Mouse (Mus musculus) midbrain, embryonic 12.5 days (tissue): Measurements from ENCODE around the gene Rnf212b. TPM values are rescaled to one million over a fixed set of nuclear protein-coding genes. Genes with fewer than 3 reads are reported as not detected.
"Not testable (repeated sequence)": the region's sequence is repeated elsewhere in the genome, so short reads cannot be mapped to it uniquely, and the experiment has no call there.

ENCODE experiments used
- ATAC-seq: fragments of 200-750 bp; cut with Nextera tagmentation; 2 replicates; pipeline ENCODE4 v1.8.0; 2017; ENCODE audit warnings: low read depth, moderate TSS enrichment, moderate library complexity; ENCODE audit not compliant: low FRiP score
- H3K27ac ChIP-seq: fragments of 300-500 bp; sonication (generic); replicated peaks from 2 replicates; pipeline ENCODE4 v1.5.1; 2016; ENCODE audit warnings: mild to moderate bottlenecking
- H3K27me3 ChIP-seq: fragments of 300-500 bp; sonication (generic); 2 replicates; pipeline ENCODE4 v1.6.1; 2016; ENCODE audit warnings: mild to moderate bottlenecking
- H3K36me3 ChIP-seq: fragments of 300-500 bp; sonication (generic); 2 replicates; pipeline ENCODE4 v1.6.1; 2016
- H3K4me1 ChIP-seq: fragments of 300-500 bp; sonication (generic); 2 replicates; pipeline ENCODE4 v1.6.1; 2016
- H3K4me2 ChIP-seq: fragments of 300-500 bp; sonication (generic); replicated peaks from 2 replicates; pipeline ENCODE4 v1.6.1; 2016; ENCODE audit warnings: mild to moderate bottlenecking, moderate library complexity
- H3K4me3 ChIP-seq: fragments of 300-500 bp; sonication (generic); 2 replicates; pipeline ENCODE4 v1.5.1; 2016; ENCODE audit warnings: mild to moderate bottlenecking
- H3K9ac ChIP-seq: fragments of 300-500 bp; sonication (generic); replicated peaks from 2 replicates; pipeline ENCODE4 v1.6.1; 2016; ENCODE audit warnings: mild to moderate bottlenecking, moderate library complexity
- H3K9me3 ChIP-seq: fragments of 300-500 bp; sonication (generic); 2 replicates; pipeline ENCODE4 v1.6.1; 2016; ENCODE audit warnings: mild to moderate bottlenecking
- WGBS: fragments of 180-500 bp; shearing (Covaris S2); methylation state at CpG from one replicate; pipeline ENCODE4 v1.1.7; 2016; 5-methylcytosine and 5-hydroxymethylcytosine counted together
- polyA plus RNA-seq: library from polyadenylated mRNA; unstranded; fragments of >200 nt; fragmentation: Nextera tagmentation; extraction: Ambion mirVana; gene quantifications from 2 replicates; pipeline ENCODE4 v1.2.1, GENCODE M21; 2016

The Rnf212b gene
- polyA plus RNA-seq = not detected in 2 replicates

DNA sequence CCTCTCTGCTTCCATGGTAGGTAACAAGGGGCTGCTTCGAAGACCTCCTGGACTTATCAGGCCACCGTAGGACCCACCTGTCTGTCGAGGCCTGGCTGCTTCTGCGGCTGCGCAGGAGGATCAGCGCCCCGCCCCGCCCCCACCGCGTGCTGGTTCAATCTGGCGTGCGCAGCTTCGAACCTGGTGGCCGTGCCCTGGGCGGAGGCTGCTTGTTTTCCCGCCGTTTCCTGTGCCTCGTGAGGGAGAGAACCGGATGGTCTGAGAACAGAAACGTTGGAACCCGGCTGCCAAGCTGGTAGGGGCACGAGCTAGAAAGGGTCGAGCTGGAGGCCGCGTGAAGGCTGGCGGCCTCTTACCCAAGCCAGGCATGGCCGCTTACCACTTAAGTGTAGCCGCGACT, at the start of gene Rnf212b:
Gene Rnf212b, plus strand, starts transcription at position 151 of the 400 bp plus-strand sequence.
- 86% methylated on average over 29 of the region's 29 CpGs for WGBS
- Histone ChIP-seq H3K27ac (no peak within 1 kb of the TSS), H3K4me2 (no peak within 1 kb of the TSS), H3K27me3 (no peaks in the 10 kb centered on the region), H3K9ac (no peak within 1 kb of the TSS), H3K36me3 (no peaks in the 10 kb centered on the region), H3K4me1 (no peaks in the 10 kb centered on the region), H3K9me3 (no peaks in the 10 kb centered on the region), H3K4me3 (no peak within 1 kb of the TSS)
- ATAC-seq = no peak

DNA sequence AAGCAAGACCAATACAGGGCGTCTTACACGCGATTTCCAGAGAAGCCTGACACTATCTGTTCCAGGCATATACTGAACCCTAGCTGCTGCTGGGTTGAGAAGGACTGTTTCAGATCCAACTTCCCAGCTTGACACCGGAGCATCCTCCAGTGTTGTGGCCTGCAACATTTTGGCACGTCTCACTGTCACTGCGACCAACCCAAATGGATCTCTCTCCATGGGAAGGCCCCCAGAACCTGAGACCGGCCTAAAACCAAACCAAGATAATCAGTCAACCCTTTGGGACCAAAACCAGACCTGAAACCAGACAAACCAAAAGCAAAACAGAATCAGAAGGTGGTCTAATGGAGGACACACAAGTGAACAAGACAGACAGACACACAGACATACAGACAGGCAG, 47.0 kb upstream of the Rnf212b start:
- WGBS = 97% methylated on average over 7 of the region's 7 CpGs
- not testable (repeated sequence) for H3K4me3 ChIP-seq, H3K9me3 ChIP-seq, H3K4me2 ChIP-seq, ATAC-seq, H3K9ac ChIP-seq, H3K36me3 ChIP-seq, H3K4me1 ChIP-seq, H3K27me3 ChIP-seq, H3K27ac ChIP-seq

DNA sequence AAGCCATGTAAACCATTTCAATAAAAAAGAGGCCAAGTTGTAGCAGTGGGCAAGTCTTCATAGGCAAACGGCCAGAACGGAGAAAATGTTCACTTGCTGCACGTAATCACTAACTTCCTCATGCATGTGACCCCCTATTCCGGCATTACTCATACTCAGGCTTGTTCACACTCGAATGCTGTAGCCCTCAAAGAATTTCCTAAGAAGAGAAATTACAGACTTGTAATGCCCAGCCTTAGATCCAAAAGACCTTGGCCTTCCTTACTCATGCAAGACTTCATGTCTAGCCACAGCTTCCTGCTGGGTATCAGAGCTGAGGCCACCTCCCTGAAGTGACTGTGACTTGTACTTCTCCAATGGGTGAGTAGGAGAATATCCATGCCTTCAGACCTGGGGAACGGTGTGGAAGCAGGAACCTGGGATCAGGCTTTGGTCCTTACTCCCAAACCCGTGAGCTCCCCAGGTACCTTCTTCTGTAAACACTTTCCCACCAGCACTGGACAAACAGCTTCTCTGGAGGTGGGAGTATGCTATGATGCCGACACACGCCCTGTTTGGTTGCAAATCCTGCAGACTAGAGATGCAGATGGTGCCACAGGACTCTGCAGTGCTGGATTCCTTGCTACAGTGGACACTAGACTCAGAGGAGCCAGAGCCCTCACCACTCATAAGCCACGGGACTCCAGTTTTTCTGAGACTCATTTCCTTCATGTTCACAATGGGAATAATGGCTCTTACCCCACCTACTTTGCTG, 45.5 kb upstream of the Rnf212b start:
- H3K27ac ChIP-seq = no peak overlapping the region
- H3K9me3 ChIP-seq = no peaks in the 10 kb centered on the region
- no peak overlapping the region for H3K9ac ChIP-seq
- no peaks in the 10 kb centered on the region for H3K36me3 ChIP-seq
- no peaks in the 10 kb centered on the region for H3K27me3 ChIP-seq
- no peaks in the 10 kb centered on the region for H3K4me1 ChIP-seq
- ATAC-seq = no peak
- no peak overlapping the region for H3K4me2 ChIP-seq
- WGBS = 90% methylated on average over 10 of the region's 10 CpGs
- no peak overlapping the region for H3K4me3 ChIP-seq

DNA sequence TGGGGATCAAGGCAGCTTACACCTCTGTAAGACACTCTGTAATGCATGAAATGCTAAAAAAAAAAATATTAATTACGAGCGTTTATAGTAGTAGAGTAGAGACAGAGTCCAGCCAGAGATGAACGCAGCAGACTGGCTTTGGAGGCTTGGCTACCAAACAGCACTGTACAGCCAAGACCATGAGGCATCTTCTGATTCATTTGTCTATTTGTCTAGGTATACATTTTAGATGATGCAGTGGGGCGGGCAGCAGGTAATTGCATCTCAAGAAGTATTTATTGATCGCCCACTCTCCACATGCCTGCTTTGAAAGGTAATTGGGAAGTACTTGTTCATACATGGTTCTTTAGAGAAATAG, 44.9 kb upstream of the Rnf212b start:
- H3K4me1 ChIP-seq = no peaks in the 10 kb centered on the region
- no peaks in the 10 kb centered on the region for H3K36me3 ChIP-seq
- no peak overlapping the region for H3K4me2 ChIP-seq
- no peak overlapping the region for H3K27ac ChIP-seq
- H3K4me3 ChIP-seq = no peak overlapping the region
- no peaks in the 10 kb centered on the region for H3K27me3 ChIP-seq
- no peaks in the 10 kb centered on the region for H3K9me3 ChIP-seq
- WGBS = 94% methylated on average over 5 of the region's 5 CpGs
- ATAC-seq = no peak
- H3K9ac ChIP-seq = no peak overlapping the region

DNA sequence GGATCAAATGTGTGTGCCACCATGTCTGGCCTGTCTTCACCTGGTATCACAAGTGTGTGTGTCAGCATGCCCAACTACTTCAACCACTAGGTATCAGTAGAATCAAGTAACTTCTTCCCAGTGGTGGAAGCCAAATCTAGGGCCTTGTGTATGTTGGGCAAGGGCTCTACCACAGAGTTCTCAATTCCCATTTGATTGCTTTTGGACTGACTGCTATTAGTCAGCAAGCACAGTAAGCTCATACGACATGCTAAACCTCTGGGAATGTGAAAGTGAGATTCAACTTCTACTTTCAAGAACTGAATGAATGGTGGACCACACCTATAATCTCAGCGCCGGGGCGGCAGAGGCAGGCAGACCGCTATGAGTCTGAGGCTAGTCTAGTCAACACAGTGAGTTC, 43.6 kb upstream of the Rnf212b start:
- H3K9me3 ChIP-seq = no peaks in the 10 kb centered on the region
- 97% methylated on average over 5 of the region's 5 CpGs for WGBS
- no peak overlapping the region for H3K9ac ChIP-seq
- H3K36me3 ChIP-seq = no peaks in the 10 kb centered on the region
- ATAC-seq = no peak
- H3K27ac ChIP-seq = no peak overlapping the region
- H3K4me2 ChIP-seq = no peak overlapping the region
- no peaks in the 10 kb centered on the region for H3K27me3 ChIP-seq
- no peaks in the 10 kb centered on the region for H3K4me1 ChIP-seq
- no peak overlapping the region for H3K4me3 ChIP-seq

DNA sequence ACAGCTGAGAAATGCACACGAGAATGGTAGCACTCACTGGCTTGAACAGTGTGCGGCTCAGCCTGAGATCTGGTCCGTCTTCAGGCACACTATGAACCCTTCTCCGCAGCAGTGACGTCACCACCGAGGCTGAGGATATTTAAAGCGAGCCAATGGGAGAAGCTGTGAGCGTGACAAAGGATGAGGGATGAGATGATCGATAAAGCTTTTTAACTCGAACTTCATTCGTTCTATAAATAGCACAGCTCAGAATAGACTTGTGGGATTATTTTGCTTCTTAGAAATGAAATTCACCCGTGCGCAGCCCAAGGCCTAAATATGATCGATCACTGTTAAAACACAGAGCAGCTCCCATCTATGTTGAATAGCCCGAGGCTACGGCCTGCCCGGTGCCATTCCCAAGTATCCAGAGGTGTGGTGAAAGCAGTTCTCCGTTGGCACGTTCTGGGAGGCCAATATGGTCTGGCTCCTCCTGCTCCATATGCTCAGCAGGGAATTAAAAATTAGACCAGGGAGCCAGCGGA, 41.5 kb upstream of the Rnf212b start:
- Histone ChIP-seq H3K27me3 (no peaks in the 10 kb centered on the region), H3K4me2 (no peak overlapping the region), H3K9me3 (no peaks in the 10 kb centered on the region), H3K27ac (no peak overlapping the region), H3K36me3 (no peaks in the 10 kb centered on the region), H3K4me1 (no peaks in the 10 kb centered on the region), H3K4me3 (no peak overlapping the region), H3K9ac (no peak overlapping the region)
- 79% methylated on average over 20 of the region's 20 CpGs for WGBS
- no peak for ATAC-seq

DNA sequence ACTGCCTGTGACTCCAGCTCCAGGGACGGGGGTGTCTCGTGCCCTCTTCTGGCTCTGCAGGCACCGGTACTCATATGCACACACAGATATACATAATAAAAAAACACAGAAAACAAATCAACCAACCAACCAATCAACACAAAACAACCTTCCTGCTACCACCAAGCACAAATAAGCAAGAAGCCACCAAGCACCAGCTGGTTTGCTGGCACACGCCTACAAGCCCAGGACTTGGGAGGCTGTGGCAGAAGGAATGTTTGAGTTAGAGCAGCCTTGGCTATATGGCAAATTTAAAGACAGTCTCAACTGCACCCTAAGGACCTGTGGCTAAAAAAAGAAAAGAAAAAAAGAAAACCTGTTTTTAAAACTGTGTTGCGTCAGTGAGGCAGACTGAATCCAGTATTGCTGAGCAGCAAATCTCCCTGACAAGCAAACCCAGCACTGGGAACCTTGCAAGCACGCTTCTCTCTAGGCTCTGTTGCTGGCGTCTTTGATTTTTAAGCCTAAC, 38.4 kb upstream of the Rnf212b start:
- peaks cover 14% of the 10 kb centered on the region for H3K27me3 ChIP-seq
- 89% methylated on average over 7 of the region's 7 CpGs for WGBS
- H3K9ac ChIP-seq = no peak overlapping the region
- ATAC-seq = no peak
- H3K4me2 ChIP-seq = no peak overlapping the region
- no peak overlapping the region for H3K4me3 ChIP-seq
- no peaks in the 10 kb centered on the region for H3K9me3 ChIP-seq
- no peaks in the 10 kb centered on the region for H3K36me3 ChIP-seq
- no peak overlapping the region for H3K27ac ChIP-seq
- peaks cover 2% of the 10 kb centered on the region; the same call in 1 of the 2 replicates for H3K4me1 ChIP-seq

DNA sequence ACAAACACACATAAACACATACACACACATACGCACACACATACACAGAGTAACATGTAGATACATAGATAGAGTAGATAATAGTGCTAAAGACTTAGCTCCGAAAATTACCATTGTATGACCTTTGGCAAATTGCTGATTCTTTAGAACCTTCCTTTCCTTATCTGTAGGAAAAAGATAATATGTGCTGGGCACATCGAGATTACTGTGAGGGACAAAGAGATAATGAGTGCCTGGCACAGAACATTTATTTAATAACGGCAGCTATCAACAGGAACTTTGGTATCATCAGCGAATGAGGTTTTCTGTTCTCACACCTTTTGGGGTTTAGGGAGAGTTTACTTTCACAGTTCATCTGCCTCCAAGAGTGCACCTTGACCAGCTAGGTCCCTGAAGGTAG, 37.2 kb upstream of the Rnf212b start:
- no peaks in the 10 kb centered on the region for H3K36me3 ChIP-seq
- no peak overlapping the region for H3K9ac ChIP-seq
- no peak for ATAC-seq
- no peak overlapping the region for H3K4me3 ChIP-seq
- H3K27ac ChIP-seq = no peak overlapping the region
- peaks cover 20% of the 10 kb centered on the region for H3K27me3 ChIP-seq
- 91% methylated on average over 5 of the region's 5 CpGs for WGBS
- no peaks in the 10 kb centered on the region for H3K9me3 ChIP-seq
- peaks cover 6% of the 10 kb centered on the region for H3K4me1 ChIP-seq
- H3K4me2 ChIP-seq = no peak overlapping the region

DNA sequence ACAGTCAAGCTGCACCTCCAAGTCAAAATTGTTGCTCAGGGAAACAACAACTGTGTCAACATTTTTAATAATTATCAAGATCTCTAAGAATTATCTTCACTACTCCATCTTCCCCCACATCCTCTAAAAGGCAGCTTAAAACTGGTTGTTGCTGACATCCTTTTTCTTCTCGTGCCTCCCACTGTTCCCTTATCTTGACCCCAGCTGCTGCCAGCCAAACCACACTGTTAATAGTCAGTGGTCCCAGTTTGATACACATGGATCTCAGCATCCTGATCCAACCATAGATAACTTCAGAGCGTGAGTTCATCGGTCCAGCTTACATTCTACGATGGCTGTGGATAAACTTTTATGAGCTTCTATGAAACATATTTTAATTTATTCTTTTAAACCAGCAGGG, 36.0 kb upstream of the Rnf212b start:
- H3K4me2 ChIP-seq = no peak overlapping the region
- no peak overlapping the region for H3K27ac ChIP-seq
- WGBS = 84% methylated on average over 4 of the region's 4 CpGs
- no peak overlapping the region for H3K4me3 ChIP-seq
- peaks cover 25% of the 10 kb centered on the region for H3K27me3 ChIP-seq
- H3K9ac ChIP-seq = no peak overlapping the region
- H3K4me1 ChIP-seq = peaks cover 8% of the 10 kb centered on the region
- no peak for ATAC-seq
- no peaks in the 10 kb centered on the region for H3K9me3 ChIP-seq
- no peaks in the 10 kb centered on the region for H3K36me3 ChIP-seq

DNA sequence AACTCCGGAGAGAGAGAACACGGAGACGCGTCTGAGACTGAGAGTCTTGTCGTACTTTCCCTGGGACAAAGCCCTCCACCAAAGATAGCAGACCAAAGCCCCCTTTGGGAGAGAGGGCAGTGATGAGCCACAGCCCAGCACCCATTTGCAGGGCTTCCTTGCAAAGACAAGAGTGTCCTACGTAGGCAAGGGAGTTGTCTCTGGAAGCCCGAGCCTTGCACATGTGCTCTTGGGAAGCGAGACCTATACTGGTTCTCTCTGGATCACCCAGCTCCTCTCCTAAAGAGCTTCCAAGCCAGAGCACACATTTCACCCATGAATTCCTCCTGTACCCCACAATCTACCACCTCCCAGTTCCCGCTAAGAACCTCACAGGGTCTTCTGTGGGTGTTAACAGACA, 33.9 kb upstream of the Rnf212b start:
- H3K4me1 ChIP-seq = peaks cover 8% of the 10 kb centered on the region
- H3K36me3 ChIP-seq = no peaks in the 10 kb centered on the region
- WGBS = 86% methylated on average over 9 of the region's 9 CpGs
- no peak overlapping the region for H3K27ac ChIP-seq
- H3K27me3 ChIP-seq = peaks cover 29% of the 10 kb centered on the region
- H3K9me3 ChIP-seq = no peaks in the 10 kb centered on the region
- H3K9ac ChIP-seq = no peak overlapping the region
- ATAC-seq = no peak
- no peak overlapping the region for H3K4me2 ChIP-seq
- no peak overlapping the region for H3K4me3 ChIP-seq

DNA sequence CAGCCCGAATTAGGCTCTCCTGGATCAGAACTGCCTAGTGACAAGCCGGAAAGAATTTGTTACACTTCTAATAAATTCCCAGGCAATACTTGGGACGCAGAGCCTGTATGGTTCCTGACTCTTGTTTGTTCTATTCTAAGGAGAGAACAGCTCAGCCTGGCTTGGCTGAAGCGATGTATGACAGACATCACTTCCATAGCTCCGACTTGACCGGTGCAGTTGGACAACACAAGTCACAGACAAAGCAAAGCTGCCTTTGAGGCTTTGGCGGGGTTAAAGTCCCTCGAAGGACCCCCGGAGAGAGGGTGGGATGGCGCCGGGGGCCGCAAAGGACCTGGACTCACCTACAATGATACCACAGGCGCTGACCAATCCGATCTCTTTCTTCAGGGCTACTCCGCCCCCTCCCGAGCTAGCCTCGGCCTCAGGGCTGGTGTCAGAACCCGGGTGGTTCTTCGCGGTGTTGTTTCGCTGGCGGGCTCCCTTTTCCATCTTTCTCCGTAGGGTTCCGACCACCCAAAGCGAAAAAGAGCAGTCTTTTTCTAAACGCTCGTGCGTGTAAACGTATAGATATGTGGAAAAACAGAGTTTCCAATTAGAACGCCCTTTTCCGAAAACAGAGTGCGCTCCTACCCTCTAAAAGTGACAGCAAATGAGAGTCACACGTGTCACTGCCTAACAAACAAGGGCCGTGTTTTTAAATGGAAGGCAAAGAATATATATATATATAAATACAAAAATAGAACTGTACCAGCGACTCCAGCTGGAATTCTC, 32.9 kb upstream of the Rnf212b start:
- ATAC-seq = peak; percentile 89
- Histone ChIP-seq H3K27me3 (peaks cover 29% of the 10 kb centered on the region), H3K9me3 (no peaks in the 10 kb centered on the region), H3K27ac (no peak overlapping the region), H3K9ac (peak overlapping the region; percentile 58), H3K4me1 (peaks cover 8% of the 10 kb centered on the region), H3K4me3 (peak overlapping the region; percentile 55), H3K4me2 (peak overlapping the region; percentile 90), H3K36me3 (no peaks in the 10 kb centered on the region)
- WGBS = 2% methylated on average over 35 of the region's 35 CpGs
